Mouse (Mus musculus): Measurements from ENCODE around the gene Tnk1.

Tnk1 gene

DNA sequence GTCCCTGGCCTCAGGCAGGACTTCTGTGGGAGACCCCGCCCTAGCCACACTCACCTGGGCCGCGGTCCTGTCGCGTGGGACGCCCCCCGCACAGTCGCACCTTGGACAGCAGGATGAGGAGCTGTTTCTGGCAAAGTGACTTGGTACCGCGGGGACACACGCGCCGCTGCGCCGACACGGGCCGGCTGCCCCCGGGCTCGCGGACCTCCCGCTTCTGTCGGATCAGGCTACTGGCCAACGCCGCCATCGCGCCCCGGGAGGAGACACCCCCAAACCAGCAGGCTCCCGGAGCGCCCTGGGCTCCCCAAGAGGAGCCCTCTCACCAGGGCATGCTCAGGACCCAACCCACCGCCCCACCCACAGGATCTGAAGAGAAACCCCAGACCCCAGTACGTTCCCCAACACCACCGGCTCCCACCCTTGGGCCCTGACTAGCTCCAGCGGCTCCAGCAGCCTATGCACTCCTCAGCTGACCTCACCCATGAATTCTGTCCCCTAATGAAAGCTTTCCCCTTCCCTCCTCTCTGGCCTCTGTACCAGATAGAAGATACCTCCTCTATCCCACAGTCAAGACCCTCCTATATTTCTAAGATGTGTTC lies 57.1 kb downstream of the Tnk1 start, which contains the start of gene Fgf11:
Fgf11 (minus strand) TSS at position 479 of the 599 bp plus-strand sequence.
- no peak for DNase-seq
